Mouse (Mus musculus) urinary bladder, postnatal 36 days (tissue): ENCODE results near the gene AI467606.
A peak's percentile ranks its signal among the peaks of the same experiment; 100 is the strongest.

ENCODE experiments used
- DNase-seq, 2 experiments: peaks; one replicate each; pipeline ENCODE4 v3.0.0; 2022; ENCODE audit warnings: low spot score in 2 of 2, mixed read lengths in 1 of 2

AI467606 gene

GRCm38 (mm10) chr7:127093914-127094313, 2.8 kb downstream of the AI467606 start:
- DNase-seq: no peak

DNA sequence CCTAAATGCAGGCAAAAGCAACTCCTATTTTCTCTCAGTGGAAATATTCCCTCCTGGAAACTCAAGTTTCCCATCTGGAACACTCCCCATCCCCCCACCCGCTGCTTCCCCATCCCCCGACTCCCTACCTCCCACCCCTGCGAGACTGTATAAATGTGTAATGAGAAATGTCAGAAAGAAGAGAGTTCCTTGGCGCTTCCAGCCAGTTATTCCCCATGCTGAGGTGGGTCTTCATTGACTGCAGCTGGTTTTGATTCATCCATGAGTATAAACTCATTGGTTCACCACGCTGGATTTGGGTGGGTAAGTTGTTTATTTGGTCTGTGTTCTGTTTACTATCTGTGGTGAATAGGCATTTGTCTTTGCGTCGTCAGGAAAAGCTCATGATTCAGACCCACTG, 5.3 kb downstream of the AI467606 start:
- DNase-seq: no peak

DNA sequence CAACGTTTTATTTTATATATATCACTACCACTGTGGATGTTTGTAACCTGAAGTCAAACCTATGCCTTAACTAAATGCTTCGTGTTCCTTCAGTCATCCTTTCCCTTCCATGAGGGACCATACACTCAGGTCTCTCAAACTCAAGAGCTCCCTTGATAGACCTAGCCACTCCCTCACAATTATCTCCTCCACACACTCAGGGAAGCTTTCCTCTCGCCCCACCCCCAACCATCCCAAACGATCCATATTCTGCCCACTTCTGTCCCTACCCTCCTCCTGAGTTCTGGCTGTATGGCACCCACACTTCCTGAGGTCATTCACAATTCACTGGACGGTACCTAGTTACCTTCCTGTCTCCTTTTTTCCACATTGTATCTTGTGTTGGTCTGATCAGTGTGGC, 7.4 kb downstream of the AI467606 start:
- DNase-seq: no peak

- no peak for DNase-seq
Measured at GRCm38 (mm10) chr7:127098950-127099349, 7.8 kb downstream of the AI467606 start.

DNA sequence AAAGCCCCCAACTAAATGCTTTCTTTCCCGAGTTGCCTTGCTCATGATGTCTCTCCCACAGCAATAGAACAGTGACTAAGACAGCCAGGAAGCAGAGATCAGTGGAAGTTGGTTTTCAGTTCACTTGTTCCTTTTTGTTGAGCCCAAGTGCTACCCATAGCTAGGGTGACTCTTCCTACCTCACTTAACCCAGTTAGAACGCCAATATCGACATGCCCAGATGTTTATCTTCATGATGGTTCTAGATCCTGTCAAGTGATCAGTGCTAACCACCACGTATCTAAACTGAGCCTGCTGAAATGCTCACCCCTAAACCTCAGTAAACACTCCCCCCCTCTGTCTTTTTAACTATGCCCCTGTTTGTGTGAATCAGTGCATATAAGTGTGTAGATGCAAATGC, 8.4 kb downstream of the AI467606 start:
- no peak for DNase-seq

- DNase-seq: no peak
Measured at GRCm38 (mm10) chr7:127101451-127102016, 10.4 kb downstream of the AI467606 start.

DNA sequence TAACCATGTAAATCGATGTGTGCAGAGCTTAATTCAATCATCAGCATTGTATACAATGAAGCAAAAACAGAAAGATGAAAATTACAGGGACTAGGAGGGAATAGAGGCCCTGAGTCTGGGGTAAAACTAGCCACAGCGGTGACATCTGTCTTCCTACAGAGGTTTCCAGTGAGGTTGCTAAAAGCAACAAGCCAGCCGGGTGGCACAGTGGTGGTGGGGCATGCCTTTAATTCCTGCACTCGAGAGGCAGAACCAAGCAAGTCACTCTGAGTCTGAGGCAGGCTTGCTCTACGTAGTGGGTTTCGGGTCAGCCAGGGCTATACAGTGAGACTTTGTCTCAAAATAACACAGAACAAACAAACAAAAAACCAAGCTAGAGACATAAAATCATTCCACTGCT, 11.0 kb downstream of the AI467606 start:
- DNase-seq: no peak

GRCm38 (mm10) chr7:127103960-127104359, 12.8 kb downstream of the AI467606 start:
- no peak for DNase-seq

GRCm38 (mm10) chr7:127104560-127105332, 13.6 kb downstream of the AI467606 start:
- peak; percentile 56 to 68 for DNase-seq

DNA sequence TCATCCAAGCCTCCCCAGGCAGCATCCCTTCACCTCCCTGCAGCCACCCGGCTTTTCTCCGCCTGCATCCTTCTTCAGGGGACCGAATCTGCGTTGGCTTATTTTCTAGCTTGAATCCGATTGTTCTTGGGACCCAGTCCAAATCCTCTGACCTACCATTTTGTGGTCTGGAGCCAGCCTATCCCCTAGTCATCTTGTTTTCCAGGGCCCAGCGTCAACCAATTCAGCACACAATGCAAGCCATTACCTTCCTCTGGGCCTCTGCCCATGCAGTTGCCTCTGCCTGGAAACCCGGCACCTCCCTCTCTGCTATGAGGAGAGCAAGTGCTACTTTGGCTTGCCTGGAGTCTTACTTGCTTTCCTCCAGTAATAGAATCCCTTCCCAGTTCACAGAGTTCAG, 14.4 kb downstream of the AI467606 start:
- no peak for DNase-seq

GRCm38 (mm10) chr7:127110239-127111007, 19.3 kb downstream of the AI467606 start:
- peak; percentile 39 to 49 for DNase-seq

DNA sequence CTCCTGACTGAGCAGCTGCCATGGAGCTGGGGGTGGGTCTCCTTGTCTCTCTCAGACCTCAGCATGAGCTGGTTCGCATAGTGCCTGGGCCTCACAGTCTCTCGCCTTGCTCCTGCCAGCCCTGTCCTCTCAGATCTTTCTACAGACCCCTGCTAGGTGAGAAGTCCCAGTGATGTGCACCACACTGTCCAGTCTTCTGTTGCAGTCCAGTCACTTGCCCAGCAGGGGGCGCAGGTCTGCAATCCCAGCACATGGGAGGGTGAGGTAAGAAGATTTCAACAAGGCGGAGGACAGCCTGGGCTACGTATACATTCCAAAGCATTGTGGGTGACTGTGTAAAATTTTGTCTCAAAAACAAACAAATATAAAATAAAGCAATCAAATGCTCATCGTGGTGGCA, 20.3 kb downstream of the AI467606 start:
- DNase-seq: peak in 1 of 2 experiments; percentile 26

DNA sequence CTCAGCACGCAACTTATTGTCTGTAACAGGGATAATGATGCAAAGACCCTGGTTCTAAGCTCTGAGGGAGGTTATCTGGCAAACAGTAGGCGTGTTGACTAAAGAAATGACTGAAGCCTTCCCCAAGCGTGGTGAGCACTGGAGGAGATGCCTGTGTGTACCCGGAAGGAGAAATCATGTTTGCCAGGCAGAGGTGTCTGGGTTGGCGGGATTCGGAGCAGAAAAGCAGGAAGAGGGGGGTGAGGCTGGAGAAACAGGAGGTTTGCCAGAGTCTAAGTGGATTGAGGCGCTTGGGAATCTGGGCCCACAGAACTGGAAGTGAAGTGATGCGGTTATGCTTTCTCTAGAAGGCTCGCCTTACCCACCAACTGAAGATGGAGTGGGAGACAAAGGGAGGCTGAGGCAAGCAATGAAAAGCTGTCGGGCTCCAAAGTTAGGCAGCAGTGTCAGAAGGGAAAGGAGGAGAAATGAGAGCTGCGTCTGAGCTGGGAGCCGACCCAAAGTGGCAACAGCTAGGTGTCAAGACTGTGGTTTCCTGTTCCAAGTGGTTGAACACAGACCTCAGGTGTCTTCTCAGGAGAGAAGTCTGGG, 21.2 kb downstream of the AI467606 start:
- no peak for DNase-seq

DNA sequence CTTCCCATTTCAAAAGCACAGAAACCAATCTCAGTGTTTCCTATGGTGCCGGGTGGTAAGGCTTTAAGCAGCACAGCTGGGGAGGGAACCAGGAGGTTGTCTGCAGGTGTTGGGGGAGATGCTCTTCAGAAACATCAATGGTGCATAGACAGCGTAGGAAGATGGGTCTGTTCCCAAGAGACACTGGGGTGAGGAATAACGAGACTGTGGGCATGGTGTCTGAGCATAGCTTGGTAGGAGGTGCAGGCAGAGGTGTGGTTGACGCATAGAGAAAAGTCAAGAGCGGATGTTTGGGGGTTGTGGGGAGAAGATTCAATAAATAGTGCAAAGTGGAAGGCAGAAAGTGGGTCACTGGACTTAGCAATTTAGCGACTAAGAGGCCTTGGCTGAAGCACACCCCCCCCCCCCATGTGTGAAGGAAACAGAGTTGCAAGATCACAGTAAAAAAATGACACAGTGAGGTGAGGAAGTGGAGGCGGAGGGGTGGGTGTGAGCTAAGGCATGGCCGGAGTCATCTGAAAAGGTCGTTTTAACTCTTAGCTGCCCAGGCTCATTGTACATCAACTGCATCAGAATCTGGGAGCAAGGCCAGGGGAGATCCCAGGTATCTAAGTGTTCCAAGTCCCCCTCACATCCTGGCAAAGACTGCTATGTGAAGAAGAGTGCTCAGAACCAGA, 21.9 kb downstream of the AI467606 start:
- DNase-seq: no peak

DNA sequence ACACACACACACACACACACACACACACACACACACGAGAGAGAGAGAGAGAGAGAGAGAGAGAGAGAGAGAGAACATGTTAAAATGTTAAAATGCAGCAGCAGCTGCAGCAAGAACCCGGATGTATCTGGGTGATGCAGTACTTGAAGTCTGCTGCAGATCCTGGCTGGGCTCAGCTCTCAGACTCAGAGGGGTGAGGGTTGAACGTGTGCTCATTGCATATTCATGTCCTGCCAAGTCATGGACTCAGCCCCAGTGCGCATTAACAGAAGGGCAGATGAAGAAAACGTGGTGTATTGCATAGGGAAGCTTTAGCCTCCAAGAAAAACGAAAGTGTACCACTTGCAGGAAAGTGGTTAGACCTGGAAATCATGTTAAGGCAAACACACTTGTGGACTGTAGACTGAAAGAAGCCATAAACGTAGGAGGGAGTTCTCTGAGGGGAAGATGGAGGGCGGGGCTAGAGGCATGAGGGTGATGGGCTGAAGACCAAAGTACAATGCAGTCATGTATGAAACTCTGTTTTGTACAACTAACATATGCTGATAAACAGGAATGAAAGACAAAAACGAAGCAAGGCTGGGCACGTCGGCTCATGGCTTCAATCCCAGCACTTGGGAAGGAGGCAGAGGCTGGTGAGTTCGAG, 22.6 kb downstream of the AI467606 start:
- DNase-seq: no peak

DNA sequence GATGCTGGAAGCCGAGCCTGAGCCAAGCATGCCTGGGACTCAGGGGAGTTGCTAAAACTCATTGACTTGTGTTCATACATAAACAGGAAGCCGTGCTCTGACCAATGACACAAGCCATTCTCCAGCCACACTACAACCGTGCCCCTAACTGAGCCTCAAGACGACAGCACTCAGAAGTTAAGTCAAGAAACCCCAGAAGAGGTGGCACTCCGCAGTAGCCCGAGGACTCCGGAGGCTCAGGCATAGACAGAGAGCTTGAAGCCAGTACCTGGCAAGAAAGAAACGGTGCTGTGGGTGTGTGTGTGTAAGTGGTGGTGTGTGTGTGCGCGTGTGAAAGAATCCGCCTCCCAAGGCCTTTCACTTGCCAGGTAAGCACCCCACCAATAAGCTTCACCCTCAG, 23.8 kb downstream of the AI467606 start:
- no peak for DNase-seq

GRCm38 (mm10) chr7:127116331-127116935, 25.3 kb downstream of the AI467606 start:
- no peak for DNase-seq

- DNase-seq: no peak
Measured at GRCm38 (mm10) chr7:127117948-127118347, 26.8 kb downstream of the AI467606 start.

GRCm38 (mm10) chr7:127118671-127119445, 27.7 kb downstream of the AI467606 start:
- DNase-seq: no peak
